Mouse (Mus musculus): ENCODE data around the gene Itpr1. TPM values are rescaled to one million over a fixed set of nuclear protein-coding genes. Genes with fewer than 3 reads are reported as not detected.
A peak's percentile ranks its signal among the peaks of the same experiment; 100 is the strongest.

Itpr1 gene
- polyA plus RNA-seq, 1 experiment from 2014 or later = 16.6 TPM

- Histone ChIP-seq H3K27ac (replicated peaks in 1 of 2; ENCODE audit: control insufficient read depth in 1 of 2, insufficient read depth in 1 of 2, low read depth in 2 of 2, low read length in 2 of 2) (no peak overlapping the region), H3K9me3 (ENCODE audit: control insufficient read depth, low read length) (no peaks in the 10 kb centered on the region), H3K4me3 (ENCODE audit: control insufficient read depth in 1 of 2, insufficient read depth in 1 of 2, low read depth in 1 of 2, low read length in 2 of 2) (no peak overlapping the region), H3K9ac (ENCODE audit: low read length) (no peak overlapping the region), H3K4me1 (ENCODE audit: control insufficient read depth in 2 of 2, insufficient read depth in 2 of 2, low read length in 2 of 2) (no peaks in the 10 kb centered on the region), H3K27me3 (ENCODE audit: control insufficient read depth, insufficient read depth, low read length) (no peaks in the 10 kb centered on the region), H3K36me3 (ENCODE audit: control insufficient read depth, insufficient read depth, low read length) (peaks cover 42% of the 10 kb centered on the region), H3K4me2 (ENCODE audit: low read length) (no peak overlapping the region)
- no peak for ATAC-seq (ENCODE audit: insufficient number of reproducible peaks, insufficient read depth, low FRiP score, low read depth)
- 87% methylated on average over 7 of the region's 7 CpGs for WGBS
Measured at GRCm38 (mm10) chr6:108371347-108371893, 158.5 kb downstream of the Itpr1 start.

- no peak for ATAC-seq (ENCODE audit: insufficient number of reproducible peaks, insufficient read depth, low FRiP score, low read depth)
Measured at GRCm38 (mm10) chr6:108374019-108374418, 161.1 kb downstream of the Itpr1 start.

GRCm38 (mm10) chr6:108379041-108379440, 166.1 kb downstream of the Itpr1 start:
- Histone ChIP-seq H3K36me3 (ENCODE audit: control insufficient read depth, insufficient read depth, low read length) (peaks cover 74% of the 10 kb centered on the region), H3K27ac (replicated peaks in 1 of 2; ENCODE audit: control insufficient read depth in 1 of 2, insufficient read depth in 1 of 2, low read depth in 2 of 2, low read length in 2 of 2) (no peak overlapping the region)

More at GRCm38 (mm10) chr6:108374019-108374418, 161.1 kb downstream of the Itpr1 start:
- Histone ChIP-seq H3K36me3 (ENCODE audit: control insufficient read depth, insufficient read depth, low read length) (peaks cover 57% of the 10 kb centered on the region), H3K9me3 (ENCODE audit: control insufficient read depth, low read length) (no peaks in the 10 kb centered on the region), H3K27me3 (ENCODE audit: control insufficient read depth, insufficient read depth, low read length) (no peaks in the 10 kb centered on the region), H3K4me3 (ENCODE audit: control insufficient read depth in 1 of 2, insufficient read depth in 1 of 2, low read depth in 1 of 2, low read length in 2 of 2) (no peak overlapping the region), H3K9ac (ENCODE audit: low read length) (no peak overlapping the region), H3K4me1 (ENCODE audit: control insufficient read depth in 2 of 2, insufficient read depth in 2 of 2, low read length in 2 of 2) (no peaks in the 10 kb centered on the region), H3K27ac (replicated peaks in 1 of 2; ENCODE audit: control insufficient read depth in 1 of 2, insufficient read depth in 1 of 2, low read depth in 2 of 2, low read length in 2 of 2) (no peak overlapping the region), H3K4me2 (ENCODE audit: low read length) (no peak overlapping the region)
- 77% methylated on average over 7 of the region's 7 CpGs for WGBS

GRCm38 (mm10) chr6:108380209-108380608, 167.3 kb downstream of the Itpr1 start:
- WGBS = 65% methylated on average over 2 of the region's 2 CpGs
- Histone ChIP-seq H3K9ac (ENCODE audit: low read length) (no peak overlapping the region), H3K4me2 (ENCODE audit: low read length) (no peak overlapping the region), H3K27me3 (ENCODE audit: control insufficient read depth, insufficient read depth, low read length) (no peaks in the 10 kb centered on the region), H3K4me3 (ENCODE audit: control insufficient read depth in 1 of 2, insufficient read depth in 1 of 2, low read depth in 1 of 2, low read length in 2 of 2) (no peak overlapping the region), H3K4me1 (ENCODE audit: control insufficient read depth in 2 of 2, insufficient read depth in 2 of 2, low read length in 2 of 2) (no peaks in the 10 kb centered on the region), H3K9me3 (ENCODE audit: control insufficient read depth, low read length) (no peaks in the 10 kb centered on the region), H3K27ac (replicated peaks in 1 of 2; ENCODE audit: control insufficient read depth in 1 of 2, insufficient read depth in 1 of 2, low read depth in 2 of 2, low read length in 2 of 2) (no peak overlapping the region), H3K36me3 (ENCODE audit: control insufficient read depth, insufficient read depth, low read length) (peaks cover 85% of the 10 kb centered on the region)
- ATAC-seq (ENCODE audit: insufficient number of reproducible peaks, insufficient read depth, low FRiP score, low read depth) = no peak

More at GRCm38 (mm10) chr6:108379041-108379440, 166.1 kb downstream of the Itpr1 start:
- no peak overlapping the region for H3K4me3 ChIP-seq (ENCODE audit: control insufficient read depth in 1 of 2, insufficient read depth in 1 of 2, low read depth in 1 of 2, low read length in 2 of 2)
- no peaks in the 10 kb centered on the region for H3K9me3 ChIP-seq (ENCODE audit: control insufficient read depth, low read length)
- H3K27me3 ChIP-seq (ENCODE audit: control insufficient read depth, insufficient read depth, low read length) = no peaks in the 10 kb centered on the region
- no peak for ATAC-seq (ENCODE audit: insufficient number of reproducible peaks, insufficient read depth, low FRiP score, low read depth)
- no peak overlapping the region for H3K9ac ChIP-seq (ENCODE audit: low read length)
- WGBS = 75% methylated on average over 3 of the region's 3 CpGs
- no peaks in the 10 kb centered on the region for H3K4me1 ChIP-seq (ENCODE audit: control insufficient read depth in 2 of 2, insufficient read depth in 2 of 2, low read length in 2 of 2)
- no peak overlapping the region for H3K4me2 ChIP-seq (ENCODE audit: low read length)

GRCm38 (mm10) chr6:108390624-108391324, 177.9 kb downstream of the Itpr1 start:
- peaks cover 95% of the 10 kb centered on the region for H3K36me3 ChIP-seq (ENCODE audit: control insufficient read depth, insufficient read depth, low read length)
- WGBS = 83% methylated on average over 6 of the region's 6 CpGs
- H3K27me3 ChIP-seq (ENCODE audit: control insufficient read depth, insufficient read depth, low read length) = no peaks in the 10 kb centered on the region
- no peak overlapping the region for H3K9ac ChIP-seq (ENCODE audit: low read length)
- no peak overlapping the region for H3K4me2 ChIP-seq (ENCODE audit: low read length)
- no peaks in the 10 kb centered on the region for H3K9me3 ChIP-seq (ENCODE audit: control insufficient read depth, low read length)
- 0 out of 2 replicates have a peak, but pooled peaks have one; percentile 31 for ATAC-seq (ENCODE audit: insufficient number of reproducible peaks, insufficient read depth, low FRiP score, low read depth)
- no peak overlapping the region for H3K27ac ChIP-seq (replicated peaks in 1 of 2; ENCODE audit: control insufficient read depth in 1 of 2, insufficient read depth in 1 of 2, low read depth in 2 of 2, low read length in 2 of 2)
- H3K4me3 ChIP-seq (ENCODE audit: control insufficient read depth in 1 of 2, insufficient read depth in 1 of 2, low read depth in 1 of 2, low read length in 2 of 2) = no peak overlapping the region
- H3K4me1 ChIP-seq (ENCODE audit: control insufficient read depth in 2 of 2, insufficient read depth in 2 of 2, low read length in 2 of 2) = no peaks in the 10 kb centered on the region

- Histone ChIP-seq H3K9me3 (ENCODE audit: control insufficient read depth, low read length) (no peaks in the 10 kb centered on the region), H3K27me3 (ENCODE audit: control insufficient read depth, insufficient read depth, low read length) (no peaks in the 10 kb centered on the region), H3K36me3 (ENCODE audit: control insufficient read depth, insufficient read depth, low read length) (peaks cover 95% of the 10 kb centered on the region), H3K4me2 (ENCODE audit: low read length) (no peak overlapping the region), H3K4me1 (ENCODE audit: control insufficient read depth in 2 of 2, insufficient read depth in 2 of 2, low read length in 2 of 2) (no peaks in the 10 kb centered on the region), H3K9ac (ENCODE audit: low read length) (no peak overlapping the region), H3K4me3 (ENCODE audit: control insufficient read depth in 1 of 2, insufficient read depth in 1 of 2, low read depth in 1 of 2, low read length in 2 of 2) (no peak overlapping the region), H3K27ac (replicated peaks in 1 of 2; ENCODE audit: control insufficient read depth in 1 of 2, insufficient read depth in 1 of 2, low read depth in 2 of 2, low read length in 2 of 2) (no peak overlapping the region)
- ATAC-seq (ENCODE audit: insufficient number of reproducible peaks, insufficient read depth, low FRiP score, low read depth) = no peak
- WGBS = 89% methylated on average over 8 of the region's 8 CpGs
Measured at GRCm38 (mm10) chr6:108393131-108393530, 180.2 kb downstream of the Itpr1 start.

GRCm38 (mm10) chr6:108397956-108398355, 185.1 kb downstream of the Itpr1 start:
- H3K27ac ChIP-seq (replicated peaks in 1 of 2; ENCODE audit: control insufficient read depth in 1 of 2, insufficient read depth in 1 of 2, low read depth in 2 of 2, low read length in 2 of 2) = no peak overlapping the region
- no peak overlapping the region for H3K9ac ChIP-seq (ENCODE audit: low read length)
- no peak overlapping the region for H3K4me3 ChIP-seq (ENCODE audit: control insufficient read depth in 1 of 2, insufficient read depth in 1 of 2, low read depth in 1 of 2, low read length in 2 of 2)
- 95% methylated on average over 3 of the region's 3 CpGs for WGBS
- no peak overlapping the region for H3K4me2 ChIP-seq (ENCODE audit: low read length)
- no peaks in the 10 kb centered on the region for H3K27me3 ChIP-seq (ENCODE audit: control insufficient read depth, insufficient read depth, low read length)
- H3K36me3 ChIP-seq (ENCODE audit: control insufficient read depth, insufficient read depth, low read length) = peaks cover 98% of the 10 kb centered on the region
- ATAC-seq (ENCODE audit: insufficient number of reproducible peaks, insufficient read depth, low FRiP score, low read depth) = no peak
- no peaks in the 10 kb centered on the region for H3K9me3 ChIP-seq (ENCODE audit: control insufficient read depth, low read length)
- no peaks in the 10 kb centered on the region for H3K4me1 ChIP-seq (ENCODE audit: control insufficient read depth in 2 of 2, insufficient read depth in 2 of 2, low read length in 2 of 2)

Data from heart, embryonic 14.5 days (tissue).